In the genomic region with DNA sequence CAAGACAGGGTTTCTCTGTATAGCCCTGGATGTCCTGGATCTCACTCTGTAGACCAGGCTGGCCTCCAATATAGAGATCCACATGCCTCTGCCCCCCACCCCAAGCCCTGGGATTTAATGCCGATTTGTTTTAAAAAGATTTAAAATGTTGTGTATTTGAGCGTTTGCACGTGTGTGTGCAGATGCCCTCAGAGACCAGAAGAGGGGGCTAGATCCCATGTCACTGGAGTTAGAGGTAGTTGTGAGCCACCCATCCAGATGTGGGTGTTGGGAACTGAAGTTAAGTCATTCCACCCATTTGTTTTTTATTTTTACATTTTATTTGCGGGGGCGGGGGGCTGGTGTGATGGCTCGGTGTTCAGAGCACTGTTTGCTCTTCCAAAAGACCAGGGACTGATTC, we compare ENCODE assay signal across 27 mouse cellular contexts. TPM values are rescaled to one million over a fixed set of nuclear protein-coding genes. Genes with fewer than 3 reads are reported as not detected.
DNase-seq lines count a peak whose midpoint lies in the region; ATAC-seq and TF ChIP-seq lines count a peak whose summit lies in the region.
"Had no signal": no experiment of that assay in that cellular context is flagged by ENCODE, and none has a peak within 500 bp of the region (broad histone marks: within the 10 kb centered on the region; RNA-seq: fewer than 3 reads in every experiment).

No protein-coding gene starts in this region.

- TF ChIP-seq EP300 in ES-Bruce4 (IDR thresholded peaks at IDR 0.05; ENCODE audit: insufficient read depth, low read depth, low read length) = no peak

- H3K36me3 ChIP-seq in lung, embryonic 14.5 days (ENCODE audit: insufficient read depth) = peaks cover 18% of the 10 kb centered on the region
- H3K36me3 ChIP-seq in ES-Bruce4 (ENCODE audit: control insufficient read depth, insufficient read depth, low read length, poor library complexity, severe bottlenecking) = peaks cover 3% of the 10 kb centered on the region

- H3K4me1 ChIP-seq in lung, embryonic 14.5 days (ENCODE audit: insufficient read depth) = peaks cover 7% of the 10 kb centered on the region
- peaks cover 5% of the 10 kb centered on the region for H3K4me1 ChIP-seq in lung, adult 2 months (ENCODE audit: control insufficient read depth, insufficient read depth, low read length)
- H3K4me1 ChIP-seq in ES-Bruce4 (ENCODE audit: control insufficient read depth, insufficient read depth, low read length) = no peaks in the 10 kb centered on the region

- peak; percentile 15; the same call in 1 of the 2 replicates for TF ChIP-seq CTCF in gastrocnemius, adult 2 months (IDR thresholded peaks at IDR 0.05)
- TF ChIP-seq CTCF in lung, embryonic 14.5 days (IDR thresholded peaks at IDR 0.05; ENCODE audit: low read depth) = peak; percentile 14; the same call in 1 of the 2 replicates
- TF ChIP-seq CTCF in lung, adult 2 months (IDR thresholded peaks at IDR 0.05; ENCODE audit: insufficient read depth, low read length) = no peak
- TF ChIP-seq CTCF in ES-Bruce4 (IDR thresholded peaks at IDR 0.05; ENCODE audit: low read depth, low read length) = peak; percentile 28

- 96% methylated on average over 6 of the region's 6 CpGs for WGBS in lung, embryonic 14.5 days
- 89% methylated on average over 6 of the region's 6 CpGs for WGBS in lung, adult 2 months

- H3K27me3 ChIP-seq in lung, embryonic 14.5 days (ENCODE audit: insufficient read depth, low read length) = no peaks in the 10 kb centered on the region
- no peaks in the 10 kb centered on the region for H3K27me3 ChIP-seq in ES-Bruce4 (ENCODE audit: control insufficient read depth, insufficient read depth, low read length, poor library complexity, severe bottlenecking)
- H3K27me3 ChIP-seq: embryonic facial prominence, embryonic 15.5 days; hindbrain, embryonic 12.5 days; limb, embryonic 12.5 days; neural tube, embryonic 13.5 days had no signal

- TF ChIP-seq POLR2A in lung, adult 2 months (IDR thresholded peaks at IDR 0.05; ENCODE audit: borderline replicate concordance, extremely low read depth, low read depth, low read length) = no peak
- no peak for TF ChIP-seq POLR2A in ES-Bruce4 (IDR thresholded peaks at IDR 0.05; ENCODE audit: insufficient read depth, low read length)

- H3K4me2 ChIP-seq in lung, embryonic 14.5 days = no peak overlapping the region

- DNase-seq in gastrocnemius, adult 2 months = no peak
- no peak for DNase-seq in gastrocnemius, postnatal 10 days
- no peak for DNase-seq in lung, embryonic 14.5 days
- DNase-seq in lung, adult 2 months = no peak
- peak; percentile 53 for DNase-seq in 416B (ENCODE audit: low read depth)
- DNase-seq in right cerebral cortex, adult 18-20 months = no peak
- DNase-seq in adrenal gland, postnatal 36 days = no peak
- DNase-seq: kidney, adult 2 months; kidney, postnatal 10 days; layer of hippocampus, postnatal 36 days; liver, embryonic 13.5 days; midbrain, embryonic 14.5 days; retina, postnatal 1 day had no signal

- no peak overlapping the region for H3K4me3 ChIP-seq in gastrocnemius, adult 2 months
- no peak overlapping the region for H3K4me3 ChIP-seq in lung, embryonic 14.5 days (ENCODE audit: low read depth, low read length)
- no peak overlapping the region for H3K4me3 ChIP-seq in lung, adult 2 months (replicated peaks; ENCODE audit: extremely low read depth, low read depth, low read length)
- no peak overlapping the region for H3K4me3 ChIP-seq in ES-Bruce4 (ENCODE audit: low read depth, low read length)
- H3K4me3 ChIP-seq: hindbrain, embryonic 12.5 days had no signal

- ATAC-seq in lung, embryonic 14.5 days (ENCODE audit: insufficient read depth) = no peak

- H3K9ac ChIP-seq in lung, embryonic 14.5 days = no peak overlapping the region
- H3K9ac ChIP-seq in ES-Bruce4 (ENCODE audit: low read depth, poor library complexity, severe bottlenecking) = no peak overlapping the region
- H3K9ac ChIP-seq: embryonic facial prominence, embryonic 15.5 days; hindbrain, embryonic 12.5 days; limb, embryonic 12.5 days; neural tube, embryonic 13.5 days had no signal

- intact Hi-C loops in gastrocnemius, adult 2 months (cut with DNase I) = no loop called here

- no peak overlapping the region for H3K27ac ChIP-seq in gastrocnemius, adult 2 months
- H3K27ac ChIP-seq in lung, embryonic 14.5 days (ENCODE audit: low read depth) = no peak overlapping the region
- H3K27ac ChIP-seq in ES-Bruce4 (ENCODE audit: insufficient read depth, low read length) = no peak overlapping the region
- H3K27ac ChIP-seq: embryonic facial prominence, embryonic 15.5 days; hindbrain, embryonic 12.5 days; limb, embryonic 12.5 days; liver, embryonic 13.5 days; neural tube, embryonic 13.5 days had no signal

- H3K9me3 ChIP-seq in lung, embryonic 14.5 days (ENCODE audit: low read depth, low read length) = no peaks in the 10 kb centered on the region
- no peaks in the 10 kb centered on the region for H3K9me3 ChIP-seq in ES-Bruce4 (replicated peaks; ENCODE audit: control insufficient read depth, insufficient read depth, low read length, poor library complexity, severe bottlenecking)
- H3K9me3 ChIP-seq: embryonic facial prominence, embryonic 15.5 days; hindbrain, embryonic 12.5 days; limb, embryonic 12.5 days; liver, embryonic 13.5 days; neural tube, embryonic 13.5 days had no signal

RNA-seq across cellular contexts. Expression of a gene that starts 1.5 kb away (rescaled TPM):
- total RNA-seq in gastrocnemius, adult 2 months (2021) = 10 to 100 TPM; 31.9 to 32.1 TPM
- total RNA-seq in gastrocnemius, postnatal 10 days (2021) = 10 to 100 TPM; 26.6 to 31.8 TPM
- 18.5 and 19.2 TPM in 2 replicates for polyA plus RNA-seq in lung, embryonic 14.5 days (2014; fragmentation: Nextera tagmentation; extraction: Ambion mirVana)
- polyA plus RNA-seq in lung, adult 2 months (2012; rRNA removed) = 94.6 and 101 TPM in 2 replicates
- polyA plus RNA-seq in ES-Bruce4 (2011; ENCODE audit: insufficient read depth, insufficient read length, low read depth, missing spikeins) = 43.2 and 45.1 TPM in 2 replicates
- 10 to 100 TPM; 53.8 to 57.1 TPM for total RNA-seq in adrenal gland, postnatal 36 days (2021)

RNA-seq across cellular contexts. Expression of a gene that starts 9.2 kb away (rescaled TPM):
- total RNA-seq in gastrocnemius, adult 2 months (2021) = 100 to 1,000 TPM; 265 to 336 TPM
- 100 to 1,000 TPM; 256 to 267 TPM for total RNA-seq in gastrocnemius, postnatal 10 days (2021)
- polyA plus RNA-seq in lung, embryonic 14.5 days (2014; fragmentation: Nextera tagmentation; extraction: Ambion mirVana) = 20.9 and 23.0 TPM in 2 replicates
- 209 and 259 TPM in 2 replicates for polyA plus RNA-seq in lung, adult 2 months (2012; rRNA removed)
- 12.8 and 19.5 TPM in 2 replicates for polyA plus RNA-seq in ES-Bruce4 (2011; ENCODE audit: insufficient read depth, insufficient read length, low read depth, missing spikeins)
- total RNA-seq in adrenal gland, postnatal 36 days (2021) = 100 to 1,000 TPM in 1 of 2 experiments, 10 to 100 TPM in 1; 81.5 to 110 TPM

RNA-seq across cellular contexts. Expression of a gene that starts 19.9 kb away (rescaled TPM):
- total RNA-seq in gastrocnemius, adult 2 months (2021) = 1 to 10 TPM in 1 of 2 experiments, under 1 TPM in 1; 0.89 to 2.3 TPM
- total RNA-seq in gastrocnemius, postnatal 10 days (2021) = 1 to 10 TPM; 5.3 to 7.8 TPM
- 11.6 and 12.7 TPM in 2 replicates for polyA plus RNA-seq in lung, embryonic 14.5 days (2014; fragmentation: Nextera tagmentation; extraction: Ambion mirVana)
- polyA plus RNA-seq in lung, adult 2 months (2012; rRNA removed) = 39.6 and 47.2 TPM in 2 replicates
- 2.7 and 3.8 TPM in 2 replicates for polyA plus RNA-seq in ES-Bruce4 (2011; ENCODE audit: insufficient read depth, insufficient read length, low read depth, missing spikeins)
- total RNA-seq in adrenal gland, postnatal 36 days (2021) = 10 to 100 TPM; 14.0 to 15.6 TPM

RNA-seq across cellular contexts. Expression of a gene that starts 20.0 kb away (rescaled TPM):
- not detected for total RNA-seq in gastrocnemius, adult 2 months (2021)
- total RNA-seq in gastrocnemius, postnatal 10 days (2021) = not detected
- polyA plus RNA-seq in lung, embryonic 14.5 days (2014; fragmentation: Nextera tagmentation; extraction: Ambion mirVana) = not detected in 2 replicates
- polyA plus RNA-seq in lung, adult 2 months (2012; rRNA removed) = not detected in 2 replicates
- polyA plus RNA-seq in ES-Bruce4 (2011; ENCODE audit: insufficient read depth, insufficient read length, low read depth, missing spikeins) = not detected in 2 replicates
- total RNA-seq in adrenal gland, postnatal 36 days (2021) = not detected
- total RNA-seq: adrenal gland, adult 18-20 months; gastrocnemius, postnatal 4 days; heart, adult 8-10 months; heart, postnatal 25 days; layer of hippocampus, adult 18-20 months had no signal
- polyA plus RNA-seq: embryonic facial prominence, embryonic 15.5 days; heart, embryonic 14.5 days; hindbrain, embryonic 12.5 days; limb, embryonic 12.5 days; liver, embryonic 13.5 days; neural tube, embryonic 13.5 days; stomach, embryonic 14.5 days had no signal

RNA-seq across cellular contexts. Expression of a gene that starts 43.7 kb away (rescaled TPM):
- not detected for total RNA-seq in gastrocnemius, adult 2 months (2021)
- under 1 TPM in 1 of 2 experiments, not detected in 1; 0.14 TPM for total RNA-seq in gastrocnemius, postnatal 10 days (2021)
- polyA plus RNA-seq in lung, embryonic 14.5 days (2014; fragmentation: Nextera tagmentation; extraction: Ambion mirVana) = 3.0 and 4.0 TPM in 2 replicates
- not detected in 2 replicates for polyA plus RNA-seq in lung, adult 2 months (2012; rRNA removed)
- polyA plus RNA-seq in ES-Bruce4 (2011; ENCODE audit: insufficient read depth, insufficient read length, low read depth, missing spikeins) = 0.43 and 0.46 TPM in 2 replicates
- not detected for total RNA-seq in adrenal gland, postnatal 36 days (2021)
- total RNA-seq: adrenal gland, adult 18-20 months; heart, adult 8-10 months; heart, postnatal 25 days had no signal
- polyA plus RNA-seq: C2C12; spleen, adult 2 months had no signal
